Mouse (Mus musculus) lung, adult 18-20 months (tissue): ENCODE data around the gene Dolk.

Experiments used
- DNase-seq, 2 experiments: peaks; one replicate each; pipeline ENCODE4 v3.0.0; 2022; ENCODE audit warnings: mixed read lengths in 2 of 2

The Dolk gene

GRCm38 (mm10) chr2:30267466-30267865 is 18.7 kb downstream of the Dolk start:
- no peak for DNase-seq

GRCm38 (mm10) chr2:30266392-30266941 is 19.7 kb downstream of the Dolk start:
- DNase-seq, result peak; percentile 70 to 75

- peak; percentile 75 to 80 for DNase-seq
Measured at GRCm38 (mm10) chr2:30265767-30266253, 20.3 kb downstream of the Dolk start, which contains the start of gene Phyhd1. TSS of gene Phyhd1 (plus strand) at chr2:30266203.

- DNase-seq, result no peak
Measured at GRCm38 (mm10) chr2:30264671-30265519, 21.2 kb downstream of the Dolk start.

- DNase-seq, result no peak
Measured at GRCm38 (mm10) chr2:30263811-30264210, 22.3 kb downstream of the Dolk start.

GRCm38 (mm10) chr2:30262840-30263441 is 23.2 kb downstream of the Dolk start:
- DNase-seq, result peak in 1 of 2 experiments; percentile 48

GRCm38 (mm10) chr2:30261921-30262839 is 24.0 kb downstream of the Dolk start:
- DNase-seq, result no peak

- DNase-seq, result no peak
Measured at GRCm38 (mm10) chr2:30261064-30261736, 24.9 kb downstream of the Dolk start.

GRCm38 (mm10) chr2:30259131-30260064 is 26.7 kb downstream of the Dolk start:
- no peak for DNase-seq

- peak; percentile 76 to 83 for DNase-seq
Measured at GRCm38 (mm10) chr2:30258600-30258999, 27.5 kb downstream of the Dolk start.

GRCm38 (mm10) chr2:30257699-30258460 is 28.3 kb downstream of the Dolk start:
- no peak for DNase-seq

- DNase-seq, result no peak
Measured at GRCm38 (mm10) chr2:30256616-30257350, 29.4 kb downstream of the Dolk start.

- no peak for DNase-seq
Measured at GRCm38 (mm10) chr2:30255631-30256395, 30.3 kb downstream of the Dolk start.

- no peak for DNase-seq
Measured at GRCm38 (mm10) chr2:30253809-30254208, 32.3 kb downstream of the Dolk start.

- DNase-seq, result no peak
Measured at GRCm38 (mm10) chr2:30252521-30252920, 33.6 kb downstream of the Dolk start.

- peak; percentile 68 to 71 for DNase-seq
Measured at GRCm38 (mm10) chr2:30251417-30252104, 34.6 kb downstream of the Dolk start.
